Comparison of ENCODE assay signal across 18 mouse cellular contexts in the genomic region with DNA sequence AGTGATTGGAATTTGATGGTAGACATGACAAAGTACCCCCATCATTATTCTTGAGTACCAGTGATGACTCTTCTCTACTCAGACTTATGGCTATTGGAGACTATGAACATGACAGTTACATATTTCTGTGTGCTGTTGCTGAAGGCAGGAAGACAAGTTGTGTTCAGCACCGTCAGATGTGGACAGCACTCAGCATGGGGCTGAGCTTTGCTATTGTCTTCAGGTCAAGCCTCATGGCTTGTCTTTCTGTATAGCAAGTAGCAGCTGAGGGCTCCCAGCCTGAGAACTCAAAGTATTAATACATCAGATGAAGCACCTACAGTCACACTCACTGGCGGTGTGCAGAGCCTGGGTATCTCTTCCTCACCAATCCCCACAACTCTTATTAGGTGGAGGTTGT. TPM values are rescaled to one million over a fixed set of nuclear protein-coding genes. Genes with fewer than 3 reads are reported as not detected.
DNase-seq lines count a peak whose midpoint lies in the region; ATAC-seq and TF ChIP-seq lines count a peak whose summit lies in the region.
"Had no signal": no experiment of that assay in that cellular context is flagged by ENCODE, and none has a peak within 500 bp of the region (broad histone marks: within the 10 kb centered on the region; RNA-seq: fewer than 3 reads in every experiment).

No protein-coding gene starts in this region.

- WGBS in limb, embryonic 14.5 days, result 35% methylated on average over 2 of the region's 2 CpGs

- DNase-seq in adrenal gland, postnatal 14 days, result peak; percentile 5
- DNase-seq in adrenal gland, postnatal 36 days, result no peak
- DNase-seq in kidney, postnatal 4 days, result peak; percentile 76 to 77
- no peak for DNase-seq in kidney, adult 9 months
- peak; percentile 76 for DNase-seq in embryo, embryonic 10 days (ENCODE audit: low spot score)
- DNase-seq in limb, embryonic 14.5 days (ENCODE audit: low spot score), result peak; percentile 70
- no peak for DNase-seq in left cerebral cortex, adult 18-20 months (ENCODE audit: low spot score in 2 of 2)
- no peak for DNase-seq in cerebellum, postnatal 25 days
- DNase-seq: adrenal gland, adult 2 months; cerebellum, postnatal 10 days; thymus, postnatal 14 days had no signal

- no peak; the same call in 1 of the 2 replicates for ATAC-seq in limb, embryonic 14.5 days (ENCODE audit: low FRiP score, low read depth)
- ATAC-seq: intestine, postnatal 0 days; lung, postnatal 0 days had no signal

- H3K9me3 ChIP-seq in limb, embryonic 14.5 days (ENCODE audit: control insufficient read depth, low read length), result no peaks in the 10 kb centered on the region
- H3K9me3 ChIP-seq: neural tube, embryonic 12.5 days had no signal

- H3K36me3 ChIP-seq in limb, embryonic 14.5 days (ENCODE audit: control insufficient read depth, insufficient read depth, low read length), result no peaks in the 10 kb centered on the region
- H3K36me3 ChIP-seq: neural tube, embryonic 12.5 days had no signal

- no peaks in the 10 kb centered on the region for H3K4me1 ChIP-seq in limb, embryonic 14.5 days (ENCODE audit: control insufficient read depth, insufficient read depth, low read length)
- H3K4me1 ChIP-seq: neural tube, embryonic 12.5 days had no signal

- no peak overlapping the region for H3K4me2 ChIP-seq in limb, embryonic 14.5 days (replicated peaks; ENCODE audit: low read depth, low read length, severe bottlenecking)
- H3K4me2 ChIP-seq: midbrain, embryonic 11.5 days; neural tube, embryonic 12.5 days had no signal

- H3K4me3 ChIP-seq in limb, embryonic 14.5 days (replicated peaks; ENCODE audit: low read length), result no peak overlapping the region
- H3K4me3 ChIP-seq: neural tube, embryonic 12.5 days had no signal

- no peak overlapping the region for H3K9ac ChIP-seq in limb, embryonic 14.5 days (ENCODE audit: low read depth, low read length, severe bottlenecking)
- H3K9ac ChIP-seq: neural tube, embryonic 12.5 days had no signal

- H3K27me3 ChIP-seq in limb, embryonic 14.5 days (ENCODE audit: control insufficient read depth, insufficient read depth, low read length), result no peaks in the 10 kb centered on the region
- H3K27me3 ChIP-seq: neural tube, embryonic 12.5 days had no signal

- no peak for TF ChIP-seq POLR2A in limb, embryonic 14.5 days (IDR thresholded peaks at IDR 0.05; ENCODE audit: borderline replicate concordance, extremely low read depth, insufficient read depth, insufficient read length)

- no peak overlapping the region for H3K27ac ChIP-seq in limb, embryonic 14.5 days (replicated peaks; ENCODE audit: low read depth, low read length)
- H3K27ac ChIP-seq: neural tube, embryonic 12.5 days had no signal

RNA-seq across cellular contexts. Expression of a gene that starts 49.6 kb away (rescaled TPM):
- total RNA-seq in adrenal gland, postnatal 14 days (2021), result 0.26 TPM in 1 of 2 replicates, not detected in the other
- not detected for total RNA-seq in adrenal gland, postnatal 36 days (2021)
- 0.73 and 0.77 TPM in 2 replicates for polyA plus RNA-seq in limb, embryonic 14.5 days (2012; rRNA removed)
- polyA plus RNA-seq in limb, embryonic 14.5 days (2014; fragmentation: Nextera tagmentation; extraction: Ambion mirVana), result 0.53 and 0.56 TPM in 2 replicates
- 10 to 100 TPM; 42.4 to 46.1 TPM for total RNA-seq in left cerebral cortex, adult 18-20 months (2021)
- total RNA-seq: granulocyte monocyte progenitor cell, adult 5-6 weeks; heart, postnatal 14 days; liver, adult 2 months had no signal
- polyA plus RNA-seq: adrenal gland, adult 2 months; intestine, postnatal 0 days; liver, adult 2 months; lung, postnatal 0 days had no signal

Comparison
In these comparisons a context has a peak if more than half of its experiments do, and no peak if none do; other contexts are left out.
1. DNase-seq: peak in adrenal gland, postnatal 14 days (single experiment), kidney, postnatal 4 days (2 of 2), embryo, embryonic 10 days (single experiment) and limb, embryonic 14.5 days (single experiment); none in adrenal gland, postnatal 36 days (0 of 2), kidney, adult 9 months (single experiment), left cerebral cortex, adult 18-20 months (0 of 2) and cerebellum, postnatal 25 days (0 of 2).
2. RNA of a gene that starts 49.6 kb away (total RNA-seq): 42.4 to 46.1 TPM in left cerebral cortex, adult 18-20 months; not detected in adrenal gland, postnatal 36 days and 0.26 TPM in adrenal gland, postnatal 14 days; every median in the first group is over 10 times any median in the second.